ENCODE assay signal across 18 mouse cellular contexts in genomic region chr9:90133562-90134355, GRCm38 (mm10). TPM values are rescaled to one million over a fixed set of nuclear protein-coding genes. Genes with fewer than 3 reads are reported as not detected.
A peak's percentile ranks its signal among the peaks of the same experiment; 100 is the strongest.
DNase-seq lines count a peak whose midpoint lies in the region; ATAC-seq and TF ChIP-seq lines count a peak whose summit lies in the region.
"Had no signal": no experiment of that assay in that cellular context is flagged by ENCODE, and none has a peak within 500 bp of the region (broad histone marks: within the 10 kb centered on the region; RNA-seq: fewer than 3 reads in every experiment).

No protein-coding gene starts in this region.

- H3K36me3 ChIP-seq in heart, embryonic 12.5 days, result no peaks in the 10 kb centered on the region
- H3K36me3 ChIP-seq in forebrain, embryonic 15.5 days, result no peaks in the 10 kb centered on the region
- H3K36me3 ChIP-seq in kidney, adult 2 months (ENCODE audit: control insufficient read depth, insufficient read depth, low read length), result no peaks in the 10 kb centered on the region
- H3K36me3 ChIP-seq: hindbrain, embryonic 15.5 days; liver, embryonic 12.5 days had no signal

- H3K4me2 ChIP-seq in heart, embryonic 12.5 days, result 0 out of 2 replicates have a peak overlapping the region, but pooled peaks have one; percentile 22
- H3K4me2 ChIP-seq in forebrain, embryonic 15.5 days (replicated peaks), result no peak overlapping the region
- H3K4me2 ChIP-seq: hindbrain, embryonic 15.5 days; liver, embryonic 12.5 days had no signal

- intact Hi-C loops in heart, postnatal 10 days (cut with DNase I), result no loop called here

- no peaks in the 10 kb centered on the region for H3K27me3 ChIP-seq in heart, embryonic 12.5 days (replicated peaks)
- no peaks in the 10 kb centered on the region for H3K27me3 ChIP-seq in forebrain, embryonic 15.5 days
- no peaks in the 10 kb centered on the region for H3K27me3 ChIP-seq in kidney, adult 2 months (replicated peaks; ENCODE audit: control insufficient read depth, insufficient read depth, low read length)
- H3K27me3 ChIP-seq: hindbrain, embryonic 15.5 days; liver, embryonic 12.5 days had no signal

- WGBS in heart, embryonic 12.5 days, result 31% methylated on average over 7 of the region's 7 CpGs
- 66% methylated on average over 7 of the region's 7 CpGs for WGBS in forebrain, embryonic 15.5 days
- 74% methylated on average over 7 of the region's 7 CpGs for WGBS in kidney, adult 2 months

- no peak for DNase-seq in heart, postnatal 10 days
- DNase-seq in retina, postnatal 1 day, result peak; percentile 76
- no peak for DNase-seq in retina, embryonic 14.5 days (ENCODE audit: low spot score)
- DNase-seq in brain, adult 2 months (ENCODE audit: low read depth, low spot score), result peak; percentile 58
- DNase-seq in kidney, adult 2 months, result no peak
- DNase-seq: adrenal gland, adult 8-10 months; cerebellum, adult 11-12 months; cerebellum, postnatal 36 days; kidney, adult 18-20 months; kidney, postnatal 25 days had no signal

- H3K4me1 ChIP-seq in heart, embryonic 12.5 days (replicated peaks), result peaks cover 15% of the 10 kb centered on the region
- H3K4me1 ChIP-seq in forebrain, embryonic 15.5 days, result no peaks in the 10 kb centered on the region
- H3K4me1 ChIP-seq in kidney, adult 2 months (ENCODE audit: control insufficient read depth, insufficient read depth, low read length), result no peaks in the 10 kb centered on the region
- H3K4me1 ChIP-seq: hindbrain, embryonic 15.5 days; liver, embryonic 12.5 days had no signal

- ATAC-seq in heart, embryonic 12.5 days (ENCODE audit: insufficient number of reproducible peaks, low FRiP score), result no peak
- no peak for ATAC-seq in forebrain, embryonic 15.5 days (replicated peaks)
- ATAC-seq: forebrain, embryonic 14.5 days; liver, embryonic 12.5 days had no signal

- peak overlapping the region; percentile 25 for H3K27ac ChIP-seq in heart, embryonic 12.5 days (ENCODE audit: poor library complexity, severe bottlenecking)
- H3K27ac ChIP-seq in forebrain, embryonic 15.5 days (replicated peaks), result no peak overlapping the region
- no peak overlapping the region for H3K27ac ChIP-seq in kidney, adult 2 months (ENCODE audit: insufficient read depth, low read depth, low read length)
- H3K27ac ChIP-seq: hindbrain, embryonic 15.5 days; liver, embryonic 12.5 days had no signal

- no peak overlapping the region for H3K9ac ChIP-seq in heart, embryonic 12.5 days
- no peak overlapping the region for H3K9ac ChIP-seq in forebrain, embryonic 15.5 days (replicated peaks)
- H3K9ac ChIP-seq: hindbrain, embryonic 15.5 days; liver, embryonic 12.5 days had no signal

- TF ChIP-seq CTCF in kidney, adult 2 months (conservative IDR thresholded peaks at IDR 0.05; ENCODE audit: insufficient read depth, insufficient read length, low read depth, low read length), result no peak

- no peak overlapping the region for H3K4me3 ChIP-seq in heart, embryonic 12.5 days
- no peak overlapping the region for H3K4me3 ChIP-seq in forebrain, embryonic 15.5 days
- H3K4me3 ChIP-seq in kidney, adult 2 months (ENCODE audit: insufficient read depth, low read depth, low read length), result no peak overlapping the region
- H3K4me3 ChIP-seq: erythroblast, embryonic 14.5 days; hindbrain, embryonic 15.5 days; liver, embryonic 12.5 days had no signal

- H3K9me3 ChIP-seq in heart, embryonic 12.5 days (replicated peaks), result 0 out of 2 replicates have a peak, but pooled peaks cover 3% of the 10 kb centered on the region
- H3K9me3 ChIP-seq in forebrain, embryonic 15.5 days, result no peaks in the 10 kb centered on the region
- H3K9me3 ChIP-seq: hindbrain, embryonic 15.5 days; liver, embryonic 12.5 days had no signal

- TF ChIP-seq POLR2A in kidney, adult 2 months (IDR thresholded peaks at IDR 0.05; ENCODE audit: low read depth, low read length), result no peak

RNA-seq across cellular contexts. Expression of gene Morf4l1, which starts 19.2 kb away (rescaled TPM):
- 385 and 388 TPM in 2 replicates for polyA plus RNA-seq in heart, embryonic 12.5 days (2016; fragmentation: Nextera tagmentation; extraction: Ambion mirVana)
- 100 to 1,000 TPM; 292 to 311 TPM for total RNA-seq in heart, postnatal 10 days (2021)
- 477 and 483 TPM in 2 replicates for polyA plus RNA-seq in forebrain, embryonic 15.5 days (2015; fragmentation: Nextera tagmentation; extraction: Ambion mirVana)
- polyA plus RNA-seq in kidney, adult 2 months (2012; rRNA removed), result 91.8 and 126 TPM in 2 replicates

RNA-seq across cellular contexts. Expression of gene Adamts7, which starts 29.1 kb away (rescaled TPM):
- 7.9 and 8.0 TPM in 2 replicates for polyA plus RNA-seq in heart, embryonic 12.5 days (2016; fragmentation: Nextera tagmentation; extraction: Ambion mirVana)
- 10 to 100 TPM; 21.8 to 24.0 TPM for total RNA-seq in heart, postnatal 10 days (2021)
- polyA plus RNA-seq in forebrain, embryonic 15.5 days (2015; fragmentation: Nextera tagmentation; extraction: Ambion mirVana), result 12.4 and 15.8 TPM in 2 replicates
- 9.4 and 10.7 TPM in 2 replicates for polyA plus RNA-seq in kidney, adult 2 months (2012; rRNA removed)
- total RNA-seq: megakaryocyte-erythroid progenitor cell, adult 5-6 weeks; MEL had no signal

Comparison
In these comparisons a context has a peak if more than half of its experiments do, and no peak if none do; other contexts are left out.
1. DNase-seq: peak in retina, postnatal 1 day (single experiment) and brain, adult 2 months (single experiment); none in heart, postnatal 10 days (0 of 2), retina, embryonic 14.5 days (single experiment) and kidney, adult 2 months (single experiment).